Mouse (Mus musculus): ENCODE data around the gene Asz1.

The Asz1 gene

GRCm38 (mm10) chr6:18002065-18002464 lies 106.8 kb downstream of the Asz1 start:
- no peak for DNase-seq (ENCODE audit: low spot score)

Data from T-cell, adult 2 months (primary cell).